Mouse (Mus musculus) kidney, adult 2 months (tissue): ENCODE results near the gene Apold1.

ENCODE experiments used
- CTCF ChIP-seq: fragments of 200-500 bp; conservative IDR thresholded peaks from 2 replicates; pipeline ENCODE4 v1.5.1; 2011; ENCODE audit warnings: low read depth, mild to moderate bottlenecking, control low read depth, low read length, moderate library complexity, mixed read lengths; ENCODE audit not compliant: insufficient read depth, insufficient read length
- POLR2A ChIP-seq: fragments of 200-500 bp; IDR thresholded peaks from one replicate; pipeline ENCODE4 v1.6.1; 2011; ENCODE audit warnings: low read depth, low read length, control low read depth

DNA sequence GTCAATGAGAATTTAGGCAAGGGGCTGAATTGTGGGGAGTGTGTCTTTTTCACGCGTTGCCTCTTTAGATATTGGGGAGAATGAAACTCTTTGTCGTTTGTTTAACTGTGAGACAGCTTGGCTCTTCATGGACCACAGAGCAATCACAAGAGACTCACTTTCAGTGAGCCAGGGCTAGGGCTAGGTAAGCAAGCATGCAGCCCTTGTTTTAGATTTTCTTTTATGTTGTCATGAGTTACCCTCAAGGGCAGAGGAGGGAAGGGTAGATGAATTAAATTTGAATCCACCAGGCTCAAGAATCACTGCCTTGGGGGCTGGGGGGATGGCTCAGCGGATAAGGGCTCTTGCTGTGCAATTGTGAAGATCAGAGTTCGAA is 19.0 kb upstream of the Apold1 start:
- TF ChIP-seq CTCF (no peak), POLR2A (no peak)
